Mouse (Mus musculus) T-helper 17 cell (primary cell): ENCODE data around the gene Mrpl27.
"Not testable (repeated sequence)": the region's sequence is repeated elsewhere in the genome, so short reads cannot be mapped to it uniquely, and the experiment has no call there.

Experiments used
- in situ Hi-C, 2 experiments: fragments of 300-600 bp; cut with MboI, MseI; formaldehyde crosslinking; loops; 1 replicate in 1 of 2; 2 replicates in 1 of 2; pipeline ENCODE4 v1.15.1; 2025; ENCODE audit warnings: high pct_unique_total_duplicates in 2 of 2

Mrpl27 gene

DNA sequence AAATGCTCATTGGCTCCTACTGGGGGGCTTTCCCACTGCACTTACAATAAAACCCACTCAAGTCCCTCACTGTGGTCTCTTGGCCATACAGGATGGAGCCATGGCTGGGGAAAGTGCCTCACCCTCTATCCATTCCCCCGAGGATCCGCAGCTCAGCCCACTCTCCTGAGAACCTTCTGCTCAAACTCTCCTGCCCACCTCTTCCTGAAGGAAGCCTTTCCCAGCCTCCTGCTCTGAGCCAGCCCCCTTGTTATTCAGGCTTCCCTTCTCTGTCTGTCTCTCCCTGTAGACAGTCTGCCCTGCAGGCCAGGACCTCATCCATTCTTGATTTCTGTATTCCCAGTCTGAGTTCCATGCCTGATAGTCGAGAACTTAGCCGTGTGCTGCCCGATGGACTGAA, 21.4 kb downstream of the Mrpl27 start:
- in situ Hi-C loops: no loop called here

DNA sequence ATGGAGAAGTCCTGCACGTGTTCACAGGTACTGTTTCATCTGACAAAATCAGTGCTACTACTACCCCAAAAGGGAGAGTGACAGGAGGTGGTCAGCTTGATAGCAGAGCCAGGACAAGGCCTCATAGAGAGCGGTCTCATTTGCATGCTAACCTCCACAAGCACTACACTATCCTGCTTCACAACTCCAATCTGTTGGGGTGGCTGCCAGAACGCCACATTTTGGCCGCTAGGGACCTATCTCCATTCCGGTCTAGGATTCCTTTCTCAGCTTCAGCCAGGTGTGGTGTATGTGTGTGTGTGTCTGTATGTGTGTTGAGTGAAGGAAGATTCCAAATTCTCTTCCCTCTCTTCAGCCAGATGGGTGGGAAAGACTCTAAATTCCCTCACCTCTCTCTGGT, 21.9 kb downstream of the Mrpl27 start:
- in situ Hi-C loops: no loop called here

DNA sequence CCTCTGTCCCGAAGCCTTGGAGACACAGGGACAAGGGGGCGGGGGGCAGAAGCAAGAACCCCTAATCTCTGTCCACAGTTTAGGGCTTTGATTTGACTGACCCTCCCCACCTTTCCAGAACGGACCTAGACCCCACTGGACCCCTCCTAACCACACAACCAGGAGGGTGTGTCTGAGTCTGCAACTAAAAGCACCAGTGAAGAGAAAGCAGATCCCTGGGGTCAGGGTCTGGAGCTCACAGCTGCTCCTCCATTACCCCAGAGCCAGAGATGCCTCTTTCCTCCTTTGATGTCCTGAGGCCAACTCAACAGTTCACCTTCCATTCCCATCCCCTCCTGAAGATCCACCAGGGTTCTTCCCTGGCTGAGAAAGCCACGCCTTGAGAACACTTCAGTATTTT, 22.7 kb downstream of the Mrpl27 start:
- in situ Hi-C loops: no loop called here

DNA sequence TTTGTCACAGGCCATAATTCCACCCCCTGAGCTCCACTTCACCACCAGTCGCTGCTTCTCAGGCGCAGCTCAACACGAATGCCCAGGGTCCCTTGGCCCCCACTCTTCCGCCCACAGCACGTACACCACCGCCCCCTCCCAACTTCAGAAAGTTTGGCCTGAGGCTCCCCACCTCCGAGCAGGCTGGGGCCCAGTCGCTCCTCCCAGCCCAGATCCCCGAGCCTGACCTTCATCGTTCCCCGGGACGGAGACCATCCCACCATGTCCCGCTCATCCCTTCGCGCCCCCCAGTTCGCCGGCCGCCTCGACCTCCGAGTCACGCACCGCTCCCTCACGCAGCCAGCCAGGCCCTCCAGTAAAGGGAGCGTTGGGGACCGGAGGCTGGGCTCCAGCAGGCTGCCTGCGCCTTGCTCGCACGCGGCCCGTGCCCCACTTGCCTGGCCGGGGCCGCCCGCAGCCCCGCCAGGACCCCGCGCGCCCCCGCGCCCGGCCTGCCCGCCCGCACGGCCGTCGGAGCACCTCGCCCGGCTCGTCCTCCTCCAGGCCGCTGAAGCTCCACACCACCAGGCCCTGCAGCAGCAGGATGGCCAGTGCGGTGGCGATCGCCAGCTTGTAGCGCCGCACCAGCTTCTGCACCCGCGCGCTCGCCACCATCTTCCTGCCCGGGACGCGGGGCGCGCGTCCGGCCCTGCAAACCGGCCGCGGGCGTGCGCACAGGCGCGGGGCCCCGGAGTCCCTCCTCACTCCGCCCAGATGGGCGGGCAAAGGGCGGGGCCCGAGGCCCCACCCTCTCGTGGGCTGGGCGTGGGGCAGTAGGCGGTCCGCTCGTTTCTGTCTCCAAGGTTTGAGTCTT, 23.4 kb downstream of the Mrpl27 start, which contains the start of gene Xylt2:
Gene Xylt2 (minus strand): TSS at position 762 of the 853 bp plus-strand sequence.
- in situ Hi-C loops: no loop called here

DNA sequence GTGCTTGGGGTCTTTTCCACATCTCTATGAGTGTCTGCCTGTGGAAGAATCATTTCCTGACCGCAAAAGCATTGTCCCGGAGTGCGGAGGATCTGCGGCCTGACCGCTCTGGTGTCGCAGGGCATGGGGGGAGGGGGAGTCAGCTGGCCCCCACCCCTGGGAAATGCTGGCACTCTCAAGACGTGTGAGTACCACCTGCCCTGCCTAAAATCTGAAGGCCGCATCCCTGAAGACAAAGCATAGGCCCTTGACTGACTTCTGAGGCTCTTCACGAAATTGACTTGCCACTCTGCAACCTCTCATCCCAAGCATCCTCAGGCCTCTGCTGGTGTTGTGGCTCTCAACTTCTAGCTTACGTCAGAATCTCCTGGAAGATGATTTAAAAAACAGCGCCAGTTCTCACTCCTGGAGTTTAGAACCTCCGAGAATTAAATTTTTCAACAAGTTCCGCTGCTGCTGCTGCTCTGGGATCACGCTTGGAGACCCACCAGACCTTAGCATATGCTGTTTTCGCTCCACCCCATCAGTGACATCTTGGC, 24.1 kb downstream of the Mrpl27 start:
- in situ Hi-C loops: no loop called here

DNA sequence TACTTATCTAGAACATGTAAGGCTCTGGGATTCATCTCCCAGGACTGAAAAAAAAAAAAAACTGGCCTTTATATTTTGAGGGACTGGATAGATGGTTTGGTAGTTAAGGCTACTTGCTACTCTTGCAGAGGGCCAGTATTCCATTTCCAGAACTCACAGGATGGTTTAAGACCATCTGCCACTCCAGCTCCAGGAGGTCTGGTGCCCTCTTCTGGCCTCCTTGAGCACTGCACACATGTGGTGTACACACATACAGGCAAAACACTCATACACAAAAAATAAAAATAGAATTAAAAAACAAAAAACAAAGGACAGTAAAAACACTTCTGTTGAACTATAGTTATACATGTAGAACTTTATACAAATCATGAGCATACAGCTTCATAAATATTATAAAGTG, 27.1 kb downstream of the Mrpl27 start:
- in situ Hi-C loops: no loop called here

DNA sequence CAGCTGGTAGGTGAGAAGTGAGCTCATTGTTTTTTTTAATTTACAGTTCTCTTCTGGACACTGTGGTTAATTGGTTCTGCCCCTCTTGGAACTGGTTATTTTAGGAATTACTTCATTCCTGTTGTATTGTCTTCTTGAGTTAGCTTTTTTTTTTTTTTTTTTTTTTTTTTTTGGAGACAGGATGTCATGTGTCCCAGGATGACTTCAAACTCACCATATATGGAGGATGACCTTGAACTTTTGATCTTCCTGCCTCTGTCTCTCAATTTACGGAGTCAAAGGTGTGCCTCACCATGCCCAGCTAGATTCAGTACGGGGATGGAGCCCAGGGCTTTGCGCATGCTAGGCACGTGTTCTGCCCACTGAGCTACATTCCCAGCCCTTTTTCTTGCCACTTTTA, 28.1 kb downstream of the Mrpl27 start:
- in situ Hi-C loops: no loop called here

DNA sequence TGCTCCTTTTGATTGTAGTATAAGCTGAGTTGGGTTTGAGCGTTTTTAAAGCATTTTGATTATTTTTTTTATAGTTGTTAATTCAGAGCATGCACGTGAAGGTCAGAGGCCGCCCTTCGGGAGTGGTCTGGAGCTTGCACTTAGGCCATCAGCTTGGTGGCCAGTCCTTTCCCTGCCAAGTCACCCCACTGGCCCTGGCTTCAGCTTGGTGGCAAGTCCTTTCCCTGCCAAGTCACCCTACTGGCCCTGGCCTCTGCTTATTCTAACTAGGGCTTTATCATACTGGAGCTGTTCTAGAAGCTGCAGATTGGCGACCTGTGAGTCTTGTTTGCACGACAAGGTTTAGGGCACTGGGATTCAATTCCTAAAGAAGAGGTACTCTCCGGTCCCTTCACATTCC, 28.9 kb downstream of the Mrpl27 start:
- in situ Hi-C loops: no loop called here

DNA sequence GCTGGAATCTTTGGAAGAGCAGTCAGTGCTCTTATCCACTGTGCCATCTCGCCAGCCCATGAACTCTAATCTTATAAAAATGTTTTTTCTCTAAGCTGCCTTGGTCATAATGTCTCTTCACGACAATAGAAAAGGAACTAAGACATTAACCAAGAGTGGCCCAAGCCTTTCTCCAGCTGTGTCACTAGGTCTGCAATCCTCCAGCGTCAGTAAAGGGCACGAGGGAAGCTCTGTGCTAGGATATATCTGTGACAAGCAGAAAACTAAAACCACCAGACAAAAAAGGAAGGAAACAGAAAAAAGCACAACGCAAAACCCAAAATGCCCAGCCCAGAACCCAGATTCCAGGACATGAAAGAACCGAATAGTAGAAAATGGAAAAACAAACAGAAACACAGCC, 33.6 kb downstream of the Mrpl27 start:
- in situ Hi-C loops: no loop called here

DNA sequence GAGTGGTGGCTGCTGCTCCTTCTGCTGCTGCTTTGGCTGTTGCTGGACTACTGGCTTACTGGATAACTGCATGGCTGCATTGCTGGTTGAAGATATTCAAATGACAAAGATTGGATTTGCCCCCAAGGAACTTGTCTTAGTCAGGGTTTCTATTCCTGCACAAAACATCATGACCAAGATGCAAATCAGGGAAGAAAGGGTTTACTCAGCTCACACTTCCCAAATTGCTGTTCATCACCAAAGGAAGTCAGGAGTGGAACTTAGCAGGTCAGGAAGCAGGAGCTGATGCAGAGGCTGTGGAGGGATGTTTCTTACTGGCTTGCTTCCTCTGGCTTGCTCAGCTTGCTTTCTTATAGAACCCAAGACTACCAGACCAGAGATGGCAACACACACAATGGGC, 38.9 kb downstream of the Mrpl27 start:
- in situ Hi-C loops: not testable (repeated sequence)

DNA sequence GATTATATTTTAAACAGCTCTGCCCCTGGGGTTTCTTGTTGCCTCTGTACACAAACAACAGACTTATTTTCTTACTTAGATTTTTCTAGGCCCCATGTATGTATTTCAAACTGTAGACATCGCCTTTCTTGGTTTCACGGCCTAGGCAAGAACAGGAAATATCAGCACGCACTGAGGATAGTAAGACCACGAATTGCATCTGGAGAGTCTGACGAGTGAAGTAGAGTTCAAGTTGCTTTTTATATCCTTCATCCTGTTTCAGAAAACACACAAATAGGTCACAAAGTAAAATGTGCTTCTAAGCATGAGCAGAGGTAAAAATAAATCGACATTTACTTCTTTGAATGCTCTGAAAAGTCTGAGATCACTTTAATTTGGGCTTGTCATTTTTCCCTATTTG, 41.9 kb downstream of the Mrpl27 start:
- in situ Hi-C loops: no loop called here

DNA sequence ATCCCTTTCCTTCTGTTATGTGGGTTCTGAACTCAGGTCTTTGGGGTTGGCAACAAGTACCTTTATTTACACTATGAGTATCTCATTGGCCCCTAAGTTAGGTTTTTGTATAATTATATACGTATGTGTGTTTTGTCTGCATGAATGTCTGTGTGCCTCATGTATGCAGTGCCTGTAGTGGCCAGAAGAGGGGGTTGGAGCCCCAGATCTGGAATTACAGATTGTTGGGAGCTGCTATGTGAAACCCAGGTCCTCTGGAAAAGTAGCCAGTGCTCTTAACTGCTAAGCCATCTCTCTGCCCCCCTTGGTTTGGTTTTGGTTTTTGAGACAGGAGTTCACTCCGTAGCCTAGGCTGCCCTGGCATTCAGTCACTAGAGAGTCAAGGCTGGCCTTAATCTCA, 43.6 kb downstream of the Mrpl27 start:
- in situ Hi-C loops: no loop called here

DNA sequence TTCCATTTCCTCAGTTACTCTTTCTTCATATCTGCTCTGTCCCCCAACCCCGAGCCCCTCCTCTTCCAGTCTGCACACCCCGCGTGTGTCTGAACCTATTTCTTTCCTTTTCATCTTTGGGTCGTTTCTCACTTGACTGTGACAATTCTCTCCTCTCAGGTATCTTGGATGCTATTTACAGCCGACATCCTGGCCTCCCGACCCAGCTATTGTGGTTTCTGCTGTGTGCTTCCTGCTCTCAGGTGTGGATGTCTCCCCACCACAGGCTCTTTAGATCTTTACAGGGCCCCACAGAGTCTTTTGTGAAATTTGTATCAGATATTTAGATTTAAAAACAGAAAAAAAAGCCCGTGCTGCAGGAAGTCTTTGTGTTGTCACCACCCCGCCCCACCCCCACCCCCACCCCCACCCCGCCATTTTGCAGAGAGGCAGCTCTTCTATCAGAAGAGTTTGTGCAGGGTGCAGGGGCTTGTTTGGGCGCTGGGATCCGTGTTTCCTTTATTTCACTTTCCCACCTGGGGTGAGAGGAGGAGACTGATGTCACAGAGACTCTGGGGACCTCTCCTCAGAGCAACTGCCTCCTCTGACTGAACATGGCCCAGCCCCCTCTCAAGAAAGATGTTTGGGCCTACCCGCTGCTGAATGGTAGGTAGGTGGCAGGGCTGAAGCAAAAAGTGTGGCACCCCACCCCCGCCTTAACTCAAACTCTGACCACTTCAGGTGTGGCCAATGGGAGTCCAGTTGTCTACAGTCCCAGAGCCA, 44.3 kb downstream of the Mrpl27 start:
- in situ Hi-C loops: no loop called here

DNA sequence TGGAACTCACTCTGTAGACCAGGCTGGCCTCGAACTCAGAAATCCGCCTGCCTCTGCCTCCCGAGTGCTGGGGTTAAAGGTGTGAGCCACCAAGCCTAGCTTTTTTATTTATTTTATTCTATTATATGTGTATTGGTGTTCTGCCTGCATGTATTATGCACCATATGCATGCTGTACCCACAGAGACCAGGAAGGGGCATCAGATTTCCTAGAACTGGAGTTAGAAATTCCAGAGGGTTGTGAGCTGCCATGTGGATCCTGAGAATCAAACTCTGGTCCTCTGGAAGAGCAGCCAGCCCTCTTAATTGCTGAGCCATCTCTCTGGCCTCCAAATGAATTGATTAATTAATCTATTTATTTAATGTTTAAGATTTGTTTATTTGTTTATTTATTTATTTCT, 45.8 kb downstream of the Mrpl27 start:
- in situ Hi-C loops: no loop called here

DNA sequence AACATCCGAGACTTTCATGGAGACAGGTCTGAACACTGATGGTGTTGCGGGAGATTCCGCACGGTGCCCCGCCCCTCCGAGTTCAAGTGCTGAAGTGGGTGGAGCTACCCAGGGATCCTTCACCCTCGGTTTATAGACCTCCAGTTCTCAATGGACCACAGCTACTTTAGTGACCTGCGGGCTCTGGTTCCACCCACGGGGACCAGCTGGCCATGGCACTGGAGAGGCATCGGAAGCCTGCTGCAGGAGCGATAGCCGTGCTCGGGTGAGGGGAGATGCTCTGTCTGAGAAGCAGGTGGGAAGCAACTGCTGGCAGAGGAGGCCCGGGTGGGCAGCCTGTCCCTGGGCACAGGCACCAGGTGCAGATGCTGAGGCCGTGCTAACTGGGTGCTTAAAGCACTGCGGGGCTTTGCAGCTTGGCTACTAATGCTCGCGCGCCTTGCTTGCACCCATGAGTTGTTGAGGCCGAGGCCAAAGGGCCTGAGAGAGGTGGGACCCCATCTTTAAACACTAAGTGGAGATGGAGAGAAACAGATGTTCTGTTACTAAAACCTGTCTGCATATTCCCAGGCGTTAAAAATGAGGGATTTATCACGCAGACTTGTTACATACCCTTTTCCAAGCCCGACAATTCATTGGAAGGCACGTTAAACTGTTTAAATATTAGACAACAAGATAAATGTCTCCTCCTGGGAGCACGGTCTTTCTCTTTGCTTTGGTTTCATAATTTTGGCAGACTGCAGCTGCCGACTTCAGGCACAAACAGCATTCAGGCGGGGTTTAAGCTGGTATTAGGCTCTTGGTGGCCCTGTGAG, 48.0 kb downstream of the Mrpl27 start:
- in situ Hi-C loops: no loop called here

DNA sequence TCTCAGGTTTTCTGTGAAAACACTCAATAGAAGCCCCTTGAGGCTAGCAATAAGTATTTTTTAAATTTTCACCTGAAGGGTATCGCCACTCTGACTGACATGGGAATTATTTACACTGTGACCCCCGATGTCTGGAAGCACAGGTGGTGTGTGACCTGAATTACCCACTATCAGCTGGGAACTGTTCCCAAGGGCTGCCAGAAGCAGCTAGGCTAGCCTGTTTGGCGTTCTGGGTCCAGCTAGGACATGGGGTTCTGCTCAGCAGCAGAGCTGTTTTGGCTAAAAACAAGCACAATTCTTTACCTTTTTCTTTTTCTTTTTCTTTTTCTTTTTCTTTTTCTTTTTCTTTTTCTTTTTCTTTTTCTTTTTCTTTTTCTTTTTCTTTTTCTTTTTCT, 48.6 kb downstream of the Mrpl27 start:
- in situ Hi-C loops: no loop called here

DNA sequence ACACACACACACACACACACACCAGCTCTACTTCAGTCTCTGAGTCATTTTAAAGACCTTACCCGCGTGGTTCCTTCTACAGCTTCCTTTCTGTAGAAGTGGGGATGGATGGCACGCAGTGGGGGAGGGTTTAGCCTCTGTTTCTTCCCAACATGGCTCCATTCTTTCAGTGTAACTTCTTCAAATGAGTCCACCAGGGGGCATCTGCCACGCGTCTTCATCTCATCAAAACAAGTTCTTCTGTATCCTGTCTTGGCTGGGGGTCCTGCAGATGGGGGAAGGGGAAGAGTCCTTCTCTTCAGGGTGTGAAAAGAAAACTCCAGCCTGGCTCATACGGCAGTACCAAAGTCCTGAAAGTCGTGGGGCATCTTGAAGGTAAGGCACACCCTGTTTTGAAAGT, 50.5 kb downstream of the Mrpl27 start:
- in situ Hi-C loops: no loop called here

DNA sequence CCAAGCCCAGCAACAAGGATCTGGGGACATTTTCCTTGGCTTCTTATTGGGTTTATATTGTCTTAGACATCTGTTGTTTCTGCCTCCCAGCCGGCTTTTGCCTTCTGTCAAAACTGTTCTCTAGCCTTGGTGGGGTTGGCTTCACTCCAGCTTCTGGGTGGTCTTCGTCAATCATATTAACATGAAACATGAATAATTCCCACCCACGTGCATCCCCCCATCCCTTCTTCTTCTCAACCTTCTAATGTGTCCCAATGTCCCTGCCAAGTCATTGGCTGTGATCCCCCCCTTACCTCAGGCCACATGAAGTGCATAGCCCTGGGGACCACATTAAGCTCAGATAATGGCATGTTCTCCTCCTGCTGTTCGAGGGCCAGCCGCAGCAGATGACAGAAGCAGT, 50.9 kb downstream of the Mrpl27 start, which contains the start of gene Gm11541:
Gene Gm11541 (minus strand): TSS at position 28 of the 400 bp plus-strand sequence.
- in situ Hi-C loops: no loop called here
